Mouse (Mus musculus) olfactory bulb, adult 2 months (tissue): Measurements from ENCODE around the gene Phtf2. TPM values are rescaled to one million over a fixed set of nuclear protein-coding genes. Genes with fewer than 3 reads are reported as not detected.
"Not testable (repeated sequence)": the region's sequence is repeated elsewhere in the genome, so short reads cannot be mapped to it uniquely, and the experiment has no call there.

Experiments used
- H3K27ac ChIP-seq: fragments of 200-500 bp; 2 replicates; pipeline ENCODE4 v1.5.1; 2012; ENCODE audit warnings: low read depth, low read length; ENCODE audit not compliant: insufficient read depth
- H3K4me1 ChIP-seq: fragments of 200-500 bp; 2 replicates; pipeline ENCODE4 v1.6.1; 2012; ENCODE audit warnings: low read length; ENCODE audit not compliant: control insufficient read depth, insufficient read depth
- H3K4me3 ChIP-seq: fragments of 200-500 bp; 2 replicates; pipeline ENCODE4 v1.5.1; 2012; ENCODE audit warnings: mild to moderate bottlenecking, low read depth, low read length, moderate library complexity; ENCODE audit not compliant: insufficient read depth
- CTCF ChIP-seq: fragments of 200-500 bp; IDR thresholded peaks from 2 replicates; pipeline ENCODE4 v1.5.1; 2012; ENCODE audit warnings: low read depth, mild to moderate bottlenecking, low read length, moderate library complexity; ENCODE audit not compliant: insufficient read depth
- POLR2A ChIP-seq: fragments of 200-500 bp; IDR thresholded peaks from 2 replicates; pipeline ENCODE4 v1.6.1; 2012; ENCODE audit warnings: mild to moderate bottlenecking, low read depth, low read length, moderate library complexity; ENCODE audit not compliant: insufficient read depth
- WGBS: fragments of 180-500 bp; shearing (Covaris S2); methylation state at CpG from one replicate; pipeline ENCODE4 v1.1.7; 2018; 5-methylcytosine and 5-hydroxymethylcytosine counted together
- polyA plus RNA-seq: library from polyadenylated mRNA; stranded (reverse); fragments of >200 nt; gene quantifications from 2 replicates; pipeline ENCODE4 v1.2.4, GENCODE M21; 2012; ENCODE audit warnings: low replicate concordance; ENCODE audit not compliant: missing spikeins, insufficient read depth, insufficient read length

Phtf2 gene
- polyA plus RNA-seq, 1 experiment: not detected

DNA sequence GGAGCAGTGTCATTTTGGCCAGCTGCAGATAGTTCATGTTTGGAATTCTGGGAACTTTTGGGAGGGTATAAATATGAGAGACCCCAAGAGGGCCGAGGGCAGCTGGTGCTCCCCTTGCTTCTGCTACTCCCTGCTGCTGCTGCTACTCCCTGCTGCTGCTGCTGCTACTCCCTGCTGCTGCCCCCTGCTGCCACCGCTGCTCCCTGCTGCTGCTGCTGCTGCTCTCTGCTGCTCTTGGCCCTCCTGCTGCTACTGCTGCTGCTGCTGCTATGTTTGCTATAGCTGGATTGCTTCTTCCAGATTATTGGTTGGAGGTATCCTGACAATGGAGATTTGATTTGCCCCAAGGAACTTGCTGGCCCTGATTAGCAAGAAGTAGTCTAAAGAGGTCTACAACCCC lies 143.1 kb downstream of the Phtf2 start:
- Histone ChIP-seq H3K4me3 (no peak overlapping the region), H3K27ac (no peak overlapping the region), H3K4me1 (no peaks in the 10 kb centered on the region; the same call in 1 of the 2 replicates)
- TF ChIP-seq POLR2A (no peak), CTCF (no peak)
- WGBS: 62% methylated on average over 2 of the region's 2 CpGs

DNA sequence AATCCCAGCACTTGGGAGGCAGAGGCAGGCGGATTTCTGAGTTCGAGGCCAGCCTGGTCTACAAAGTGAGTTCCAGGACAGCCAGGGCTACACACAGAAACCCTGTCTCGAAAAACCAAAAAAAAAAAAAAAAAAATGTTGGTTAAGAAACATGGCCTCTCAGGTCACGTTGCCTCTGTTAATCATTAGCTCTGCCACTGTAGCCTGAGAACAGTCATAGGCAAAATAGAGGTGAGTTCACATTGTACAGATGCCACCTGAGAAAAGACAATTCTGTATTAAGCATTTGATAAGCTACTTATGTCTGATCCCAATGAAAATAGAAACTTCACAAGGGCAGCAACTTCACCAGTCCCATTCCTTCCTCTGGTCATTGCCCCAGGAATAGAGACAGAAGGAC lies 158.7 kb downstream of the Phtf2 start:
- H3K4me3 ChIP-seq, H3K27ac ChIP-seq, H3K4me1 ChIP-seq: not testable (repeated sequence)
- 95% methylated on average over 4 of the region's 4 CpGs for WGBS

DNA sequence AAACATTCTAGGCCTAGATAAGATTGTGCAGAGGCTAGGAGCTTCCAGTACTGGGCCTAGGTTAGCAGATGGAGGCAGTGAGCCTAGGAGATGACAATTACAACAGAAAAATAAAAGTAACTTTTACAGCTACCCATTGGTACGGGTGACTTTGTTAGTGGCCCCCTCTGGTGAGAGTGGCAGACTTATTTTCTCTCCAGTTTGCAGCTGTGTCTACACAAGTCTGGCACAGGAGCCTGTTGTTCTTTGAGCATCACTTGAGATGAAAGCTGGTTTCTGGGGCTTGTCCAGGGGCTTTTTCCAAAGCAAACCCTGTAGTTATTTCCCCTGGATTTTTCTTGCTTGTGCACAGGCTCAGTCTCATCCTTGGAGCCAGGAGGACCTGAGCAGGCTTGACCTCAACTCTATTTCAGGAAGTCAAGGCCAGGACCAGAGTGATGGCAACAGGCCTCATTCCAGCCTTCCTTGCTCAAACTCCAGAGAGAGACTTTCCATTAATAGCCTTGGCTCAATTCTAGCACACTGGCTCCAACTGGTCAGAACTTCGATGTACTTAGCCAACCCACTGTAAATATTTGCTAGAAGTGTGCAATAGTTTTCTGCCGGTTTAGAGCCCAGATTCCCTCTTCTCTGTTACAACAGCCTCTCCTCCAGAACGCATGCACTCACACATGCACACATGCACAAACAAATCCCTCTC lies 161.6 kb downstream of the Phtf2 start:
- H3K4me1 ChIP-seq: no peaks in the 10 kb centered on the region
- no peak overlapping the region for H3K27ac ChIP-seq
- WGBS: 57% methylated on average over 4 of the region's 4 CpGs
- H3K4me3 ChIP-seq: no peak overlapping the region
- TF ChIP-seq CTCF: no peak
- TF ChIP-seq POLR2A: no peak

DNA sequence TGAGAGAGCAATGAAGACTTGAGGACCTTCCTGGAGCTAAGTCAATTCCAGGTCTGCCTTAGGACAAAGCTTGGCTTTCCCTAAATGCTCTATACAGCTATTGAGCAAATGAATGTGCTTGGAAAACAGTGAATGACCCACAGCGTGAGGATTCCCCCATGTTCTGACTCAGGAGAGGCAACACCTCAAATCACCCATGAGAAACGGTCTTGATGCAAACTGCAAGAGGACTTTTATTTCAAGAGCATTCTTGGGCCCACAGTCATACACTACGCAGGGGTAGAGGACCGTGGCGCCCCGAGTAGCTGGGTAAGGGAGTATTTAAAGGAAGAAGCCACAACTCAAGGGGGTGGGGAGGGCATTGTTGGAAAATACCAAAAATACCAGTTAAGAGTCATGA lies 165.9 kb downstream of the Phtf2 start:
- not testable (repeated sequence) for H3K4me1 ChIP-seq, H3K27ac ChIP-seq, H3K4me3 ChIP-seq
- WGBS: 87% methylated on average over 6 of the region's 6 CpGs

DNA sequence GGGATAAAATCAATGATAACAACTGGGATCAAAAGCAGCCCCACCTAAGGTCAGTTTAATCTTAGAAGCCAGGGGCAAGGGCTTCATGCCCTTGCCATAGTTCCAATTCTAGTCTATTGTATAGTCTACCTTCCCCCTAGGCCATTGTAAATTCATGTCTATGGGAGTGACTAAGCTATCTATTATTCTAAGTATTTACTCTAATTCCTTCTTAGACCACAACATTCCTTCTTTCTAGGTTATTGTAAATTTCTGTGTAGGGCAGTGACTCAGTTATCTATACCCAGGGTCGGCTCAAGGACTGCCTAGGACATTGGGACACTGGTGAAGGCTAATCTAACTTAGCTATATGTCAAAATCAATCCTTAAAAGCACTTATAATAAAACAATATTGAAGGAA lies 167.3 kb downstream of the Phtf2 start:
- H3K27ac ChIP-seq, H3K4me3 ChIP-seq, H3K4me1 ChIP-seq: not testable (repeated sequence)
- 98% methylated on average over 1 of the region's 1 CpGs for WGBS

DNA sequence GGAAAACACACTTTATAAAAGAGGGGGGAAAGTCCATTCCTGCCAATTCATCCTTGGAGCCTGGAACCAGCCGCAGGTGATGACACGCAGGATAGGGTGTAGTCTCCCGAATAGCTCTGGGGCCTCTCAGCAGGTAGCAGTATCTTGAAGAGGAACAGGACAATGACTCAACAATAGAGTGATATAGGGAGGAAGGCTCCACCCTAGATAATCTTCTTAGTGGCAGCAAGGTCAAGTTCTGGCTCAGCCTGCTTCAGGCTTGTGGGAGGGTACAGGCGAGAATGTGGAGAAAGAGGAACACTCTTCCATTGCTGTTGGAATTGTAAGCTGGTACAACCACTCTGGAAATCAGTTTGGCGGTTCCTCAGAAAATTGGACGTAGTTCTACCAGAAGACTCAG lies 171.1 kb downstream of the Phtf2 start:
- H3K4me3 ChIP-seq, H3K27ac ChIP-seq, H3K4me1 ChIP-seq: not testable (repeated sequence)
- 91% methylated on average over 6 of the region's 6 CpGs for WGBS

Other genes starting within 250 kb of the Phtf2 start
- gene Tmem60, start 67 bp upstream of the Phtf2 start, polyA plus RNA-seq: not detected in 2 replicates
- not detected in 2 replicates for gene Rsbn1l, start 74.3 kb upstream of the Phtf2 start, polyA plus RNA-seq
- not detected in 2 replicates for gene Ptpn12, start 173.8 kb upstream of the Phtf2 start, polyA plus RNA-seq